Mouse (Mus musculus): Measurements from ENCODE around the gene 1700017D01Rik.

DNA sequence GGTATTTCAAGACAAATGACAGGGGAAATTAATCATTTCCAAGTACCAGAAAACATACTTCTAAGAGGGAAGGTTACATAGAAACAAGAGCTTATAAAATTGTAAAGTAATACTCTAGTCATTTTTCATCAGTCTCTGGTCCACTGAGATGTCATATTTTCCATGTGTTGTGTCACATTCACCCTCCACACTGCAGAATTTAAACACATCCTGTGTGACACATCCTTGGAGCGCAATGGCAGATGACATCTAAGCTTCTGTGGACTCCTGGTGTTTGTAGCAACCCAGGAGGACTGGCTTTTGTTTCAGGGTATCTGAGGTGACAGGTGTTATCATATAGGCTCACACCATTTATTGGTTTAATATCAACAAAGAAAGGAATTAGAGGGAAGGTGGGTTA is 974 bp downstream of the 1700017D01Rik start:
- TF ChIP-seq POLR2A (IDR thresholded peaks at IDR 0.05; ENCODE audit: low read depth, low read length) (no peak), CTCF (IDR thresholded peaks at IDR 0.05; ENCODE audit: extremely low read depth, insufficient read length, insufficient replicate concordance, low read depth, low read length) (no peak)

All from small intestine, adult 2 months (tissue).